Mouse (Mus musculus) left cerebral cortex, adult 11 months (tissue): ENCODE measurements around the gene Ilk.
"Not testable (repeated sequence)": the region's sequence is repeated elsewhere in the genome, so short reads cannot be mapped to it uniquely, and the experiment has no call there.

ENCODE experiments used
- DNase-seq: peaks from one replicate; pipeline ENCODE4 v3.0.0; 2022; ENCODE audit warnings: low spot score

Ilk gene

GRCm38 (mm10) chr7:105743246-105743925 is 7.0 kb downstream of the Ilk start:
- DNase-seq, result not testable (repeated sequence)

DNA sequence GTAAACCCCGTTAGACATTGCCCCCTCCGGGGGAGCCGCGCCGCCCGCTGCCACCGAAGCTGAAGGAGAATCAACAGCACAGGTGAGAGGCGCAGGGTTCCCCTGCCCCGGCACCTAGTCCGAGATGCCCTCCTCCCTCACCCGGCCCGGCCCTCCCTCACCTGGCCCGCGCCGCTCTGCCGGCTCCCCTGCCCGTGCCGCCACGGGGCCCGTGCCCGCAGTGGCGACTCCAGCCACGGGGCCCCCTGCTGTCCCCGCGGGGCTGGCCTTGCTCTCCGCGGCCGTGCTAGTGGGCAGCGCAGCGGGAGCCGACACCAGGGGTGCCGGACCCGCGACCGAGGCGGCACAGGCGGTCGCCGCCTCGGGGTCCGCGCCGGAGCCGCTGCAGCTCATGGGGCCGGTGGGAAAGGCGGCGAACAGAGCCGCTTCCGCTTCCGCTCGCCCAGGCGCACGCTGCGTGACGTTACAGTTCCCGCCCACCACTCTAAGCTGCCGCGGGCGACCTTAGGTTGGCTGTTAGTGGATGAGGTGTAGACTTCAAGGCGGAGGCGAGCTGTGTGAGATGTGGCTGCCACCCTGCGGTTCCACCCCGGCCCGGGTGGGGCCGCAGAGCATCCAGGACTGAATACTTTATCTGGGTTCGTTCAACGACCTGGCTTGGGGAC is 7.7 kb downstream of the Ilk start, which contains the start of gene Taf10:
TSS of gene Taf10 (minus strand) at position 436 of the 665 bp plus-strand sequence.
- DNase-seq, result peak; percentile 71

- DNase-seq, result no peak
Measured at GRCm38 (mm10) chr7:105747776-105748175, 11.4 kb downstream of the Ilk start.

GRCm38 (mm10) chr7:105751491-105752433 is 15.4 kb downstream of the Ilk start, which contains the start of gene Tpp1:
Gene Tpp1 (minus strand): TSS chr7:105752235.
- peak; percentile 97 for DNase-seq

DNA sequence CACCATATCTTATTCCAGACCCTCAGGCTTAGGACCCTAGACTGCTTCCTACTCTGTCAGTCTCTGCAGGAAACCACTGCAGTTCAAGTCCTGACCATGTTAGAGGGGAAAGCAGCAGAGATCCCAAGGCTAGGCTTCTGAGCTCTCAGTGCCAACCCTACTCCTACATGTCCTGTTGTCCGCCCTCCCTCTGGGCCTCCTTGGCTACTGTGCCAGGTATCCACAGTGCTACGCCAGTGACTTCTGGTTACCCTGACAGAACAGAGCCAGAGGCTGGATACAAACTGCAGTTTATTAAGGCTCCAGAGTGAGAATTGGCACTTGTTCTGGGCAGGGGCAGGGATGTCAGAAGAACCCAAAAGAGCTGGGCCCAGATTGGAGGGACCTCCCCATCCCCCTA is 16.3 kb downstream of the Ilk start:
- no peak for DNase-seq

GRCm38 (mm10) chr7:105753281-105753680 is 16.9 kb downstream of the Ilk start:
- no peak for DNase-seq

DNA sequence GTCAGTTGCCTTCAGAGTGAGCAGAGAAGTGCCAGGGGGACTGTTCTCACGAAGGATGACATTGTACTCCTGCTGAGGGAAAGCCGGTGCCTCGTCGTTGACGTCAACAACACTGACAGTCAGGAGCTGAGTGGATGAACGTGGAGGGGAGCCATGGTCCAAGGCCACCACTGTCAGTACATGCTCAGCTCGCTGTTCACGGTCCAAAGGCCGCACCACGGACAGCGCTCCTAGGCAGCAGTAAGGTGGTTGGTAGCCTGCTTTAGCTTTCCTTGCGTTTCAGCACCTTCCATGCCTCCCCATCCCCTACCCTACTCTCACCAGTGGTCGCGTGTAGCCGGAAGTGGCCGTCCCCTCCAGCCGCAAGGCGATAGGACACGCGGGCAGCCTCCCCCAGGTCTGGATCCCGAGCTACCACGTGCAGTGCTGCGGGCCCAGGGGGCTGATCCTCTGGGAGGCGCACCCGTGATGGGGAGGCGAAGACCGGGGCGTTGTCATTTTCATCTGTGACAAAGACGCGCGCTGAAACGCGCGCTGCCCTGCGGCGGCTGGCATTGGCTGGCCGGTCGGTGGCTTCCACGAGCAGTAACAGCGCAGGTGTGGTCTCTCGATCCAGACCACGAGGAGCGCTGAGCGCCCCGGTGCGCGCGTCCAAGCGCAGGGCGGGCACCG is 25.6 kb downstream of the Ilk start:
- no peak for DNase-seq

GRCm38 (mm10) chr7:105762517-105763270 is 26.3 kb downstream of the Ilk start:
- DNase-seq, result no peak

DNA sequence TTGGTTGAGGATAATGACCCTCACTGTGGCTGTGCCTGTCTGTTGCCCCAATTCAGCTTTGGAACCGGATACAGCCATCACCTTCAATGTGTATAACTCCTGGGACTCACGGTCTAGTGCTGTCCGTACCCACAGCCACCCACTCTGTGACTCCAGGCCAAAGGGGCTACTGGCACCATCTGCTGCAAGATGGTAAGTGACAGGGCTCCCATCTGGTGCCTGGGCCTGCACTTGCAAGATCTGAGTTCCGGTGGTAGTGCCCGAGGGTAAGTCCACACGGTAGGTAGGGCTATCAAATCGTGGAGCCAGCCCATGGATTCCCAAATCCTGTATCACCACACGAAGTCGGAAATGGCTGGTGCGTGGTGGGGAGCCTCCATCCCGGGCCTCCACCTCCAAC is 27.9 kb downstream of the Ilk start:
- no peak for DNase-seq

GRCm38 (mm10) chr7:105767729-105768165 is 31.4 kb downstream of the Ilk start:
- DNase-seq, result no peak

GRCm38 (mm10) chr7:105769959-105770358 is 33.6 kb downstream of the Ilk start:
- DNase-seq, result no peak

- DNase-seq, result no peak
Measured at GRCm38 (mm10) chr7:105772331-105772730, 35.9 kb downstream of the Ilk start.

DNA sequence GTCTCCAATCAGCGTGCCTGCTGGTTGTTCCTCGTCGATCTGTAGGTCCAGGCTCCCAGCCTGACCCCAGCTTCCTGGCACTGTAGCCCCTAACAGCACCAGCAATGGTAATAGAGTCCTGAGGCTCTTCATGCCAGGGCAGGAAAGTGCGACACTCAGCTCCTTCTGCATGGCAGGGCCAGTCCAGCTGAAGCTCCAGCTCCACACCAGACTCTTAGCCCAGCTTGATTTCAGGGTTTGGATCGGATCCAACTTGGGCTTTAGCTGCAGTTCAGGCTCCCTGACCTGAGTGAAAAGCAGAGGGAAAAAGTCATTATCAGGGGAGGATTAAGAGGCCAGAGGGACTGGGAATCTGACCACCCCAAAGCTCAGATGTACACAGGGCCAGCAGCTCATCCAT is 36.6 kb downstream of the Ilk start:
- DNase-seq, result no peak

GRCm38 (mm10) chr7:105774661-105775060 is 38.3 kb downstream of the Ilk start:
- no peak for DNase-seq

DNA sequence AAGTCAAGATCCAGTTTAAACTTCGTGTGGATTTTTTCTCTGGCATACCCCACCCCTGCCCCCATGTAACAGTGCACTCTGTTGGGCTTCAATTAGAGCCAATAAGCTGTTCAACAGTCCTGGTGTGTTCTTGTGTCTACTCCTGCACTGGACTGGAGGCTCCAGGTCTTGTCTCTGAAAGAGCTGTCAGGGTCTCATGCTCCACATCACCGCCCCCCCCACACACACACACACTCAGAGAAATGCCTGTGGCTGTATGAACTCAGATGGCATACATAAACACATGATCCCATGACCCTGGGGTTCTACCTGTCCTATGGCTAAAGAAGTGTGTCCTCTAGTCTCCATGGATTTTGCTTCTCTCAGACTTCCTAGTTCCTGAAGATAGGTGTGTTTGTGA is 39.6 kb downstream of the Ilk start:
- no peak for DNase-seq

- no peak for DNase-seq
Measured at GRCm38 (mm10) chr7:105777316-105777715, 40.9 kb downstream of the Ilk start.

DNA sequence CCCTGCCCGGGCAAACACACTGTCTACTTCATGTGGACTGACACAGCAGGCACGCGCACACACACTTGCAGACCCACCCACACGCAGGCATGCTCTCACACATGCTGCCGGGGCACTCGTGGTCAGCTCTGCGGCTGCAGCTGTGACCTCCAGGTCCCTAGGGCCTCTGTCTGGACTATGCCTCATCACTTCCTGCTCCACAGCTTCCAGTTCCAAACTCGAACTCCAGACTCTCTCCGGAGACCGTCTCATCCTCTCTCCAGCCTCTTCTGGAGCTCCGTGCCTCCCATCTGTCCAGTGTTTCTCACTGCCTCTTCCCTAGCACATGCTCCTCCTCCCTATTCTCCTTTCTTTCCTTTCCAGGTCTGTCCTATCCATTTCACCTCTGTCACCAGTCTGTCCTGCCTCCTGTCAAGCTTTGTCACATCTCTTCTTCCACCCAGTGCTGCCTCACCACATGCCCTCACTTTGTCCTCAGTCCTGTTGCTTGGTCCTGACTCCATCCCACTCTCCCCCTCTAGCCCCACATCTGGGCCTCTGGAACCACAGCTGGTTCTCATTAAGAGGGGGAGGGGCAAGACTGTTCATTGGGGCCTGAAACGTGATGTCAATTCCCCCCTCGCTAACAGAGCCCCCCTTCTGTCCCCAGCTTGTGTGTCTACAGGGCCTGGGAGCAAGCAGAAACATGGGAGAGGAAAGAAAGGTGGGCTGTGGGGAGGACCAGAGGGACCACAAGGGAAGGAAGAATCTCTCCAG is 41.6 kb downstream of the Ilk start:
- no peak for DNase-seq

GRCm38 (mm10) chr7:105778553-105779265 is 42.3 kb downstream of the Ilk start:
- DNase-seq, result no peak

DNA sequence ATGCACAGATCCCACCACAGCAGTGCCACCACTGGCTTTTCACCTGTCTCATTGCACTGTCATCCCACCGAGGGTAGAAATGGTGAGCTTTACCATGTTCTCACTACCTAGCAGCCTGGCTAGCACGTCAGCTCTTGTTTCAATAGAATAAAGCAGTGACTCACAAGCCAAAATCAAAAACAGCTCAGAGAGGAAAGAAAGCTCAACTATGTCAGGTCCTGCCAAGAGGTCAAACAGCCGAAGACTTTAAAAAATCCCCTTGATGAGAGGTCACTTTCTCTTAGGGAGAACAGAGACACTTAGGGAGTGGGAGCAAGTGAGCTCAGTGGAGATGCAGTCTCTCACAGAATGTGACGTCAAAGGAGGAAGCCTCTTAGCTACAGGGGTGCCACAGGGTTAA is 47.5 kb downstream of the Ilk start:
- DNase-seq, result no peak

GRCm38 (mm10) chr7:105784556-105784955 is 48.2 kb downstream of the Ilk start:
- no peak for DNase-seq
